Mouse (Mus musculus) heart, postnatal 0 days (tissue): ENCODE results near the gene Asic2.

Source experiments
- CTCF ChIP-seq: IDR thresholded peaks from 2 replicates; pipeline ENCODE4 v1.5.1; 2016; ENCODE audit warnings: antibody characterized with exemption, control low read depth, low read depth
- EP300 ChIP-seq: IDR thresholded peaks from 2 replicates; pipeline ENCODE4 v1.6.1; 2016; ENCODE audit warnings: antibody characterized with exemption, low read depth

DNA sequence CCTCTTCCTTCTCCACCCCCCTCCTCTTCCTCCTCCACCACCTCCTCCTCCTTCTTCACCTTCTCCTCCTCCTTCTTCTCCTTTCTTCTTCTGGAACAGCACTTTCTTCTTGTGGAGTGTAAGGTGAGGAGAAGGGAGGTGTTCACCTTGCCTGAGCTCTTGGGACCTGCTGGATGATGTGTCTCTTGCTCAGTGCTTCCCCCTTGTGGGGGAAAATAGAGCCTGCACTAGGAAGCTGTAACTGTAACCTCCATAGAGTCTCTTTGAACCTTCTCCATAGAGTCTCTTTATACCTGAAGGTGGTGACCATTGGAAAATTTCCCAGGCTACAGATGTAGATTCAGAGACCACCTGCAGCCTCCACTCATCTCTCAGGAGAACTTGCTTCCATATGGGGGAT lies 1050.6 kb downstream of the Asic2 start:
- peak; percentile 34 for TF ChIP-seq CTCF
- TF ChIP-seq EP300 = no peak
